Mouse (Mus musculus): ENCODE measurements around the gene Ypel1. TPM values are rescaled to one million over a fixed set of nuclear protein-coding genes. Genes with fewer than 3 reads are reported as not detected.

The Ypel1 gene
- total and polyA plus RNA-seq, 3 experiments: 0.42 to 1.1 TPM; not detected in 1

GRCm38 (mm10) chr16:17067552-17067951 lies 1.9 kb upstream of the Ypel1 start (continued):
- no peak; the same call in 1 of the 2 replicates for TF ChIP-seq RAD21 (IDR thresholded peaks at IDR 0.05; ENCODE audit: low read depth, low read length)
- TF ChIP-seq MYC (IDR thresholded peaks at IDR 0.05; ENCODE audit: low read depth, low read length): peak; percentile 68; the same call in 1 of the 2 replicates
- TF ChIP-seq USF1 (IDR thresholded peaks at IDR 0.05; ENCODE audit: low read depth, low read length): no peak

DNA sequence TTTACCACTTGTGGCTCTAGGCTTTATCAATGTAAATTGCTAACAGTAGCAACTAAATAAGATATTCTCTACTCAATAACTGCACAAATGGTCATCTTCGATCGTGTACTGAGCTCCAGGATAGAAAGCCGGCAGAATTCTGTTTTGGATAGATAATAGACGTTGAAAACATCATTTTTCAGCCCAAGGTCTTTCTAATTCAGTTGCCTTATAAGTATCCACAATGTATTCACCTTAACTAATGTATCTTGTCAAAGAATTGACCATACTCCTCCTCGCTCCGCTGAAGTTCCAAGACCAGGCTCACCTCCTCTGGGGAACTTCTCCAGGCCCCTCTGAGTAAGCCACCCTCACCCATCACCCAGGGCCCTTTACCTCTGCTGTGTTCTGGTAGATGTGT lies 1.2 kb downstream of the Ypel1 start:
- Histone ChIP-seq H3K79me2 (ENCODE audit: control insufficient read depth, insufficient read depth, low read length, poor library complexity) (no peaks in the 10 kb centered on the region), H3K4me3 (ENCODE audit: control insufficient read depth in 1 of 2, insufficient read depth in 1 of 2, low read depth in 2 of 2, low read length in 2 of 2) (peak overlapping the region in 1 of 2 experiments; percentile 71; a peak in 3 of 4 replicates), H3K36me3 (ENCODE audit: control insufficient read depth in 1 of 2, insufficient read depth in 2 of 2, low read length in 2 of 2) (peaks cover 0 to 13% of the 10 kb centered on the region in 2 experiments; a peak in 2 of 4 replicates), H3K4me1 (ENCODE audit: control insufficient read depth in 1 of 2, insufficient read depth in 2 of 2, low read length in 2 of 2) (peaks cover 2 to 12% of the 10 kb centered on the region in 2 experiments; a peak in 2 of 4 replicates), H3K9ac (ENCODE audit: control insufficient read depth, low read depth, low read length, poor library complexity, severe bottlenecking) (peak overlapping the region; percentile 24; the same call in 1 of the 2 replicates), H3K27ac (ENCODE audit: control insufficient read depth, low read depth, low read length) (no peak overlapping the region), H3K9me3 (replicated peaks; ENCODE audit: insufficient read depth, low read length) (no peaks in the 10 kb centered on the region), H3K27me3 (ENCODE audit: control insufficient read depth in 1 of 2, insufficient read depth in 2 of 2, low read length in 2 of 2) (no peaks in the 10 kb centered on the region)
- TF ChIP-seq MYB (IDR thresholded peaks at IDR 0.05; ENCODE audit: low read depth, low read length): no peak
- TF ChIP-seq EP300 (IDR thresholded peaks at IDR 0.05; ENCODE audit: low read depth in 1 of 2, low read length in 2 of 2): no peak
- no peak for TF ChIP-seq TCF12 (IDR thresholded peaks at IDR 0.05; ENCODE audit: low read depth, low read length)
- no peak for TF ChIP-seq POLR2AphosphoS5 (IDR thresholded peaks at IDR 0.05; ENCODE audit: borderline replicate concordance, low read depth, low read length)
- TF ChIP-seq USF1 (IDR thresholded peaks at IDR 0.05; ENCODE audit: low read depth, low read length): no peak
- TF ChIP-seq NRF1 (IDR thresholded peaks at IDR 0.05; ENCODE audit: insufficient read depth, low read depth, low read length, poor library complexity, severe bottlenecking): no peak
- no peak for DNase-seq (ENCODE audit: low read depth, low spot score)

GRCm38 (mm10) chr16:17073000-17073399 lies 3.5 kb downstream of the Ypel1 start:
- Histone ChIP-seq H3K27ac (ENCODE audit: control insufficient read depth, low read depth, low read length) (no peak overlapping the region), H3K4me1 (ENCODE audit: control insufficient read depth in 1 of 2, insufficient read depth in 2 of 2, low read length in 2 of 2) (peaks cover 0 to 8% of the 10 kb centered on the region in 2 experiments; a peak in 1 of 4 replicates), H3K9me3 (replicated peaks; ENCODE audit: insufficient read depth, low read length) (no peaks in the 10 kb centered on the region), H3K9ac (ENCODE audit: control insufficient read depth, low read depth, low read length, poor library complexity, severe bottlenecking) (no peak overlapping the region), H3K36me3 (ENCODE audit: control insufficient read depth in 1 of 2, insufficient read depth in 2 of 2, low read length in 2 of 2) (peaks cover 0 to 4% of the 10 kb centered on the region in 2 experiments; a peak in 2 of 4 replicates), H3K4me3 (ENCODE audit: control insufficient read depth in 1 of 2, insufficient read depth in 1 of 2, low read depth in 2 of 2, low read length in 2 of 2) (no peak overlapping the region), H3K79me2 (ENCODE audit: control insufficient read depth, insufficient read depth, low read length, poor library complexity) (no peaks in the 10 kb centered on the region), H3K27me3 (ENCODE audit: control insufficient read depth in 1 of 2, insufficient read depth in 2 of 2, low read length in 2 of 2) (no peaks in the 10 kb centered on the region)
- TF ChIP-seq SIN3A (IDR thresholded peaks at IDR 0.05; ENCODE audit: low read length) (no peak), MYB (IDR thresholded peaks at IDR 0.05; ENCODE audit: low read depth, low read length) (no peak)
- no peak for DNase-seq (ENCODE audit: low read depth, low spot score)

DNA sequence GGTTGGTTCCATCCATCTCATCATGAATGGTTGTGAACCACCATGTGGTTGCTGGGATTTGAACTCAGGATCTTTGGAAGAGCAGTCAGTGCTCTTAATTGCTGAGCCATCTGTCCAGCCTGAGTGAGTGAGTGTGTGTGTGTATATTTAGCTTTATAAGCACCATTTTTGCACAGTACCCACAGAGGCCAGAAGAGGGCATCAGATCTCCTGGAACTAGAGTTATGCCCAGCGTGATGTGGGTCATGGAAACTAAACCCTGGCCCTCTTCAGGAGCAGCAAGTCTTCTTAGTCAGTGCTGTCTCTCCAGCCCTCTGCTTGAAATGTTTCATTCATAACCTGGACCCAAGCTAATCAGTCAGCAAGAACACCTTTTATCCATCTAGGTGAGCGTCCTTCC lies 6.8 kb downstream of the Ypel1 start:
- Histone ChIP-seq H3K9ac (ENCODE audit: control insufficient read depth, low read depth, low read length, poor library complexity, severe bottlenecking) (no peak overlapping the region), H3K4me3 (ENCODE audit: control insufficient read depth in 1 of 2, insufficient read depth in 1 of 2, low read depth in 2 of 2, low read length in 2 of 2) (no peak overlapping the region), H3K4me1 (ENCODE audit: control insufficient read depth in 1 of 2, insufficient read depth in 2 of 2, low read length in 2 of 2) (0 out of 4 replicates have a peak, but pooled peaks cover 0 to 3% of the 10 kb centered on the region in 2 experiments), H3K36me3 (ENCODE audit: control insufficient read depth in 1 of 2, insufficient read depth in 2 of 2, low read length in 2 of 2) (no peaks in the 10 kb centered on the region), H3K27me3 (ENCODE audit: control insufficient read depth in 1 of 2, insufficient read depth in 2 of 2, low read length in 2 of 2) (no peaks in the 10 kb centered on the region), H3K9me3 (replicated peaks; ENCODE audit: insufficient read depth, low read length) (no peaks in the 10 kb centered on the region), H3K27ac (ENCODE audit: control insufficient read depth, low read depth, low read length) (no peak overlapping the region), H3K79me2 (ENCODE audit: control insufficient read depth, insufficient read depth, low read length, poor library complexity) (no peaks in the 10 kb centered on the region)
- DNase-seq (ENCODE audit: low read depth, low spot score): peak; percentile 41
- no peak for TF ChIP-seq POLR2A (IDR thresholded peaks at IDR 0.05; ENCODE audit: control insufficient read depth in 1 of 2, insufficient read depth in 1 of 2, low read depth in 1 of 2, low read length in 2 of 2, poor library complexity in 1 of 2)
- TF ChIP-seq CTCF (IDR thresholded peaks at IDR 0.05 in 2 of 3, conservative IDR thresholded peaks at IDR 0.05 in 1 of 3; ENCODE audit: control insufficient read depth in 1 of 3, insufficient read depth in 1 of 3, low read depth in 2 of 3, low read length in 3 of 3, poor library complexity in 1 of 3, severe bottlenecking in 1 of 3): peak in 2 of 3 experiments; percentile 28 to 42; a peak in 4 of 6 replicates
- no peak for TF ChIP-seq UBTF (IDR thresholded peaks at IDR 0.05; ENCODE audit: borderline replicate concordance, insufficient read depth, low read depth, low read length)
- peak; percentile 14; the same call in 1 of the 2 replicates for TF ChIP-seq RAD21 (IDR thresholded peaks at IDR 0.05; ENCODE audit: low read depth, low read length)

All from MEL (cell line).